Mouse (Mus musculus) layer of hippocampus, adult 2 months (tissue): ENCODE measurements at regions not wholly inside any gene's neighbourhood (a gene's known extent, or its start where the extent isn't known, plus 50 kb on each side); places are given as distances from the start of the nearest gene placed in this dataset.
"Not testable (repeated sequence)": the region's sequence is repeated elsewhere in the genome, so short reads cannot be mapped to it uniquely, and the experiment has no call there.

ENCODE experiments used
- DNase-seq, 2 experiments: peaks; one replicate each; pipeline ENCODE4 v3.0.0; 2022; ENCODE audit warnings: low spot score in 2 of 2
- H3K27ac ChIP-seq: fragments of 200-600 bp; 2 replicates; pipeline ENCODE4 v1.8.1; 2022
- H3K4me3 ChIP-seq: fragments of 200-600 bp; 2 replicates; pipeline ENCODE4 v1.8.1; 2022; ENCODE audit warnings: mild to moderate bottlenecking
- CTCF ChIP-seq: fragments of 200-600 bp; conservative IDR thresholded peaks from 2 replicates; pipeline ENCODE4 v1.8.1; 2022; ENCODE audit warnings: antibody characterized with exemption, mild to moderate bottlenecking, moderate library complexity

GRCm38 (mm10) chr5:64683419-64683818, 119.8 kb upstream of the Klf3 start:
- H3K27ac ChIP-seq, result no peak overlapping the region
- no peak for DNase-seq
- TF ChIP-seq CTCF, result no peak
- H3K4me3 ChIP-seq, result no peak overlapping the region

GRCm38 (mm10) chr5:64684275-64684674, 118.9 kb upstream of the Klf3 start:
- DNase-seq, result no peak
- TF ChIP-seq CTCF, result no peak
- Histone ChIP-seq H3K27ac (no peak overlapping the region), H3K4me3 (no peak overlapping the region)

GRCm38 (mm10) chr5:64690148-64690547, 113.0 kb upstream of the Klf3 start:
- H3K4me3 ChIP-seq, result no peak overlapping the region
- H3K27ac ChIP-seq, result no peak overlapping the region
- DNase-seq, result no peak
- TF ChIP-seq CTCF, result no peak

- no peak for DNase-seq
- TF ChIP-seq CTCF, result no peak
- no peak overlapping the region for H3K27ac ChIP-seq
- H3K4me3 ChIP-seq, result no peak overlapping the region
These were observed 111.6 kb upstream of the Klf3 start for GRCm38 (mm10) chr5:64691406-64692100.

- no peak overlapping the region for H3K4me3 ChIP-seq
- H3K27ac ChIP-seq, result no peak overlapping the region
- no peak for DNase-seq
- TF ChIP-seq CTCF, result no peak
These were observed 110.9 kb upstream of the Klf3 start for GRCm38 (mm10) chr5:64692335-64692734.

- no peak for TF ChIP-seq CTCF
- Histone ChIP-seq H3K27ac (no peak overlapping the region), H3K4me3 (no peak overlapping the region)
- no peak for DNase-seq
These were observed 109.6 kb upstream of the Klf3 start for GRCm38 (mm10) chr5:64693616-64694015.

- DNase-seq, result no peak
- TF ChIP-seq CTCF, result no peak
These were observed 108.6 kb upstream of the Klf3 start for GRCm38 (mm10) chr5:64694606-64695005.

GRCm38 (mm10) chr5:64696099-64696498, 107.1 kb upstream of the Klf3 start:
- DNase-seq, result no peak
- no peak overlapping the region for H3K4me3 ChIP-seq
- no peak for TF ChIP-seq CTCF
- no peak overlapping the region for H3K27ac ChIP-seq

More at GRCm38 (mm10) chr5:64694606-64695005, 108.6 kb upstream of the Klf3 start:
- Histone ChIP-seq H3K4me3 (no peak overlapping the region), H3K27ac (no peak overlapping the region)

GRCm38 (mm10) chr5:64697466-64697865, 105.7 kb upstream of the Klf3 start:
- TF ChIP-seq CTCF, result no peak
- DNase-seq, result no peak
- H3K4me3 ChIP-seq, result no peak overlapping the region
- no peak overlapping the region for H3K27ac ChIP-seq

GRCm38 (mm10) chr5:64698458-64699116, 104.6 kb upstream of the Klf3 start:
- H3K27ac ChIP-seq, result no peak overlapping the region
- no peak overlapping the region for H3K4me3 ChIP-seq
- DNase-seq, result no peak
- TF ChIP-seq CTCF, result no peak

GRCm38 (mm10) chr5:64700030-64700429, 103.2 kb upstream of the Klf3 start:
- no peak for TF ChIP-seq CTCF
- no peak overlapping the region for H3K4me3 ChIP-seq
- H3K27ac ChIP-seq, result no peak overlapping the region
- DNase-seq, result no peak

- DNase-seq, result no peak
- Histone ChIP-seq H3K4me3 (peak overlapping the region; percentile 5; the same call in 1 of the 2 replicates), H3K27ac (peak overlapping the region; percentile 87)
- no peak for TF ChIP-seq CTCF
These were observed 101.9 kb upstream of the Klf3 start for GRCm38 (mm10) chr5:64701219-64701779.

GRCm38 (mm10) chr5:64701780-64702231, 101.4 kb upstream of the Klf3 start:
- Histone ChIP-seq H3K27ac (peak overlapping the region; percentile 87), H3K4me3 (peak overlapping the region; percentile 5; the same call in 1 of the 2 replicates)
- peak; percentile 63 to 85 for DNase-seq
- no peak for TF ChIP-seq CTCF

GRCm38 (mm10) chr5:64702404-64702803, 100.8 kb upstream of the Klf3 start:
- not testable (repeated sequence) for DNase-seq, H3K4me3 ChIP-seq
- peak overlapping the region; percentile 87 for H3K27ac ChIP-seq
